Mouse (Mus musculus) CH12.LX (cell line): Measurements from ENCODE around the gene Fastk. TPM values are rescaled to one million over a fixed set of nuclear protein-coding genes. Genes with fewer than 3 reads are reported as not detected.

ENCODE experiments used
- DNase-seq: peaks from one replicate; pipeline ENCODE4 v3.0.0-alpha.2; 2013; ENCODE audit errors: extremely low read depth
- H3K27ac ChIP-seq: 2 replicates; pipeline ENCODE4 v1.5.1; 2012; ENCODE audit warnings: low read depth, mild to moderate bottlenecking, control low read depth, moderate library complexity; ENCODE audit not compliant: insufficient read depth
- H3K27me3 ChIP-seq: replicated peaks from 2 replicates; pipeline ENCODE3; 2012; ENCODE audit warnings: inconsistent platforms
- H3K36me3 ChIP-seq, 2 experiments: replicated peaks in 1 of 2; 2 replicates each; pipeline versions ENCODE3 to v1.6.1; 2012; ENCODE audit warnings: inconsistent platforms in 1 of 2, low read length in 1 of 2, mild to moderate bottlenecking in 1 of 2, mixed read lengths in 1 of 2, moderate library complexity in 1 of 2; ENCODE audit not compliant: control insufficient read depth in 1 of 2, insufficient read depth in 1 of 2
- H3K4me1 ChIP-seq, 2 experiments: 2 replicates each; pipeline ENCODE4 v1.6.1; 2012; ENCODE audit warnings: inconsistent platforms in 1 of 2, moderate library complexity in 1 of 2; ENCODE audit not compliant: insufficient read depth in 2 of 2, control insufficient read depth in 1 of 2
- H3K4me2 ChIP-seq: 2 replicates; pipeline ENCODE4 v1.6.1; 2012; ENCODE audit warnings: low read depth, mild to moderate bottlenecking, control low read depth; ENCODE audit not compliant: poor library complexity, insufficient read depth, severe bottlenecking
- H3K4me3 ChIP-seq, 3 experiments: fragments of 150-350 bp in 1 of 3; sonication (generic) in 1 of 3; replicated peaks in 1 of 3; 2 replicates each; pipeline versions ENCODE3 to v1.5.1; 2011 to 2012; ENCODE audit warnings: low read depth in 2 of 3, low read length in 2 of 3, mild to moderate bottlenecking in 2 of 3, moderate library complexity in 2 of 3, control low read depth in 1 of 3, improper control_type of control experiment in 1 of 3, inconsistent platforms in 1 of 3, mixed read lengths in 1 of 3; ENCODE audit not compliant: poor library complexity in 1 of 3
- H3K79me2 ChIP-seq: replicated peaks from 2 replicates; pipeline ENCODE4 v1.6.1; 2012; ENCODE audit warnings: mild to moderate bottlenecking, moderate library complexity; ENCODE audit not compliant: control insufficient read depth, poor library complexity, insufficient read depth, severe bottlenecking; ENCODE audit errors: extremely low read depth
- H3K9ac ChIP-seq: 2 replicates; pipeline ENCODE4 v1.6.1; 2012; ENCODE audit warnings: low read depth, mild to moderate bottlenecking, control low read depth, moderate library complexity; ENCODE audit not compliant: insufficient read depth
- H3K9me3 ChIP-seq: replicated peaks from 2 replicates; pipeline ENCODE3; 2012; ENCODE audit warnings: low read length, inconsistent platforms, mixed read lengths
- CHD2 ChIP-seq: IDR thresholded peaks from 2 replicates; pipeline ENCODE4 v1.6.1; 2011; ENCODE audit warnings: low read length, improper control_type of control experiment
- E2F4 ChIP-seq: IDR thresholded peaks from 2 replicates; pipeline ENCODE4 v1.6.1; 2011; ENCODE audit warnings: low read depth, low read length, improper control_type of control experiment; ENCODE audit not compliant: insufficient replicate concordance
- ELF1 ChIP-seq: IDR thresholded peaks from 2 replicates; pipeline ENCODE4 v1.6.1; 2014; ENCODE audit warnings: low read depth, mild to moderate bottlenecking, inconsistent platforms, low read length, improper control_type of control experiment
- EP300 ChIP-seq: IDR thresholded peaks from 2 replicates; pipeline ENCODE4 v1.6.1; 2011; ENCODE audit warnings: low read length, improper control_type of control experiment
- HCFC1 ChIP-seq: IDR thresholded peaks from 2 replicates; pipeline ENCODE4 v1.6.1; 2012; ENCODE audit warnings: low read depth, mild to moderate bottlenecking, inconsistent platforms, low read length, improper control_type of control experiment
- MAFK ChIP-seq: IDR thresholded peaks from 2 replicates; pipeline ENCODE4 v1.6.1; 2011; ENCODE audit warnings: low read length, improper control_type of control experiment; ENCODE audit not compliant: insufficient replicate concordance
- MAX ChIP-seq: IDR thresholded peaks from 2 replicates; pipeline ENCODE4 v1.6.1; 2011; ENCODE audit warnings: low read length, improper control_type of control experiment
- MEF2A ChIP-seq: IDR thresholded peaks from 2 replicates; pipeline ENCODE4 v1.6.1; 2014; ENCODE audit warnings: low read depth, mild to moderate bottlenecking, inconsistent platforms, low read length, improper control_type of control experiment, borderline replicate concordance
- MYC ChIP-seq: IDR thresholded peaks from 2 replicates; pipeline ENCODE4 v1.6.1; 2011; ENCODE audit warnings: low read depth, mild to moderate bottlenecking, improper control_type of control experiment, low read length
- NRF1 ChIP-seq: IDR thresholded peaks from 2 replicates; pipeline ENCODE4 v1.6.1; 2014; ENCODE audit warnings: low read depth, mild to moderate bottlenecking, inconsistent platforms, low read length, improper control_type of control experiment, moderate library complexity
- PAX5 ChIP-seq: IDR thresholded peaks from 2 replicates; pipeline ENCODE4 v1.6.1; 2012; ENCODE audit warnings: low read length, inconsistent platforms, mixed read lengths
- POLR2A ChIP-seq: IDR thresholded peaks from 2 replicates; pipeline ENCODE4 v1.6.1; 2011; ENCODE audit warnings: low read depth, mild to moderate bottlenecking, improper control_type of control experiment, low read length
- RAD21 ChIP-seq: IDR thresholded peaks from 2 replicates; pipeline ENCODE4 v1.6.1; 2011; ENCODE audit warnings: low read depth, mild to moderate bottlenecking, low read length, improper control_type of control experiment, moderate library complexity
- RCOR1 ChIP-seq: conservative IDR thresholded peaks from 2 replicates; pipeline ENCODE4 v1.6.1; 2012; ENCODE audit warnings: low read depth, mild to moderate bottlenecking, inconsistent platforms, low read length, improper control_type of control experiment
- SIN3A ChIP-seq: IDR thresholded peaks from 2 replicates; pipeline ENCODE4 v1.6.1; 2012; ENCODE audit warnings: low read length, improper control_type of control experiment, inconsistent platforms
- SMC3 ChIP-seq: IDR thresholded peaks from 2 replicates; pipeline ENCODE4 v1.6.1; 2011; ENCODE audit warnings: low read depth, low read length, improper control_type of control experiment
- UBTF ChIP-seq: IDR thresholded peaks from 2 replicates; pipeline ENCODE4 v1.6.1; 2012; ENCODE audit warnings: low read depth, mild to moderate bottlenecking, inconsistent platforms, low read length, improper control_type of control experiment, moderate library complexity
- ZC3H11A ChIP-seq: IDR thresholded peaks from 2 replicates; pipeline ENCODE4 v1.6.1; 2012; ENCODE audit warnings: low read depth, mild to moderate bottlenecking, inconsistent platforms, low read length, improper control_type of control experiment
- ZMIZ1 ChIP-seq: IDR thresholded peaks from 2 replicates; pipeline ENCODE4 v1.6.1; 2012; ENCODE audit warnings: low read depth, mild to moderate bottlenecking, inconsistent platforms, low read length, improper control_type of control experiment
- ZNF384 ChIP-seq: IDR thresholded peaks from 2 replicates; pipeline ENCODE4 v1.6.1; 2012; ENCODE audit warnings: low read depth, low read length, improper control_type of control experiment, inconsistent platforms
- dilution Hi-C: fragments of 300-500 bp; cut with MboI; formaldehyde crosslinking; loops from 2 replicates; pipeline ENCODE4 v1.14.3; 2020; ENCODE audit warnings: low sequenced_read_pairs; ENCODE audit not compliant: extremely low pct_unique_long_range_greater_than_20kb, extremely low pct_ligation_motif_present
- in situ Hi-C: fragments of 300-500 bp; cut with MboI; formaldehyde crosslinking; loops from 3 replicates; pipeline ENCODE4 v1.14.3; 2019; ENCODE audit warnings: low sequenced_read_pairs, low pct_ligation_motif_present, low pct_unique_long_range_greater_than_20kb, mixed read lengths
- polyA plus RNA-seq: library from polyadenylated mRNA; unstranded; fragments of >175 nt; gene quantifications from 2 replicates; pipeline ENCODE4 v1.2.1, GENCODE M21; 2012; ENCODE audit warnings: low read depth; ENCODE audit not compliant: insufficient read length
- total RNA-seq, 2 experiments: library from RNA; depleted of rRNA; stranded (reverse); fragments of 300-350 nt in 1 of 2; fragments of >200 nt in 1 of 2; gene quantifications; 2 replicates each; pipeline ENCODE4 v1.2.3; 2012 to 2014

Gene Fastk
- total and polyA plus RNA-seq, 3 experiments, result 44.8 to 88.0 (median 61.4) TPM

DNA sequence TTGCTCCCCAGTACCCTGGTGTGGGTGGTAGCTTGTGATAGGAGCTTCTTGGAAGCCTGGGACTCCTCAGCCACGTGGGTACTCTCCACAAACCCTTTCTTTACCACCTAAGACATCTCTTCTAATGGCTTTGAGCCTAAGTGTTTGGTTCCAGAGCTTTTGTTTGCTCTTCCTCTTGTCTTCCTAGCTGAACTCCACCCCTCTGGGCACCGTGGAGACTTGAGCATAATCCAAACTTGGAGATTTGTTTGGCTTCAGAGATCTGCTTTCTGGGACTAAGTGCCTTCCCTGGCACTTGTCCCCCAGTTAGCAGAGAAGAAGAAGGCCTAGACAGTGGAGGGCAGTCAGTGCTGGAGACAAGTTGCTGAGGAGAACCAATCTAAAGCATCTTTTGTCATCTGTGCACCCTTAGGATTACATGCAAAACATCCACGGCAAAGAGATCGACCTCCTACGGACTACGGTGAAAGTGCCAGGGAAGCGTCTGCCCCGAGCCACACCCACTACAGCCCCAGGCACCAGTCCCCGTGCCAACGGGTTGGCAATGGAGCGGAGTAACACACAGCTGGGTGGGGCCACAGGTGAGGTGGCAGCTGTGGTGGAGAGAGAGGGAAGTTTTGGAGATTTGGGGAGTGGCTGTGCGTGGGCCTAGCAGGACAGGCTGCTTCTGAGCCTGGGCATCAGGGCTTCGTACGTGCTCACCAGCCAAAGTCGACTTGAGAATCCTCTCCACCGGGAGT lies 47.6 kb upstream of the Fastk start:
- peaks cover 55 to 100% of the 10 kb centered on the region in 2 experiments for H3K36me3 ChIP-seq

DNA sequence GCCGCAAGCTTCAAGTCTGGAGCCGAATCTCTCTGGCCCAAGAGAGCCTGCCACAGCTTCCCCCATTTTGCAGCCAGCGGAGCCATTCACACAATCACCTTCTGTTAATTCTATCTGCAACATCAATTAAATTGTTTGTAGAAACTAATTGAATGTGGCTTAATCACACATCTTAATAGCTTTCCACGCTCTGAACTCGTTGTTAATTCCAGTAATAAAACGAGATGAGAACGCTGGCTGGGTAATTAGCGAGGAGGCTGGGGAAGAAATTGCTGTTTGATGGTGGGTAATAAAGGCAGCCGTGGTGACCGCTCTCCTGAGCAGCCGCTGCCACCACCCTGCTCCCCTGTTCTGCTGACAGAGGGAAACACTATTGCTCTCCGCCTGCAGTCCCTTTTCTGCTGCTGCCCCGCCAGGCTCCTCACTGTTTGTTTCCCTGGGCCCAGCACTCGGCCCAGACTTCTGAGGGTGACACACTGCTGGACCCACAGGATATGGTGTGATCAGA lies 45.4 kb upstream of the Fastk start:
- Histone ChIP-seq H3K36me3 (peaks cover 61 to 98% of the 10 kb centered on the region in 2 experiments), H3K27me3 (no peaks in the 10 kb centered on the region), H3K27ac (no peak overlapping the region), H3K9me3 (no peaks in the 10 kb centered on the region), H3K4me1 (no peaks in the 10 kb centered on the region), H3K4me3 (no peak overlapping the region), H3K79me2 (no peaks in the 10 kb centered on the region), H3K4me2 (no peak overlapping the region), H3K9ac (no peak overlapping the region)
- dilution Hi-C loops, result no loop called here
- in situ Hi-C loops, result no loop called here
- no peak for DNase-seq
- TF ChIP-seq UBTF (no peak), CHD2 (no peak), E2F4 (no peak), NRF1 (no peak), ZNF384 (no peak), MYC (no peak), RAD21 (no peak), ZC3H11A (no peak), MAX (no peak), ZMIZ1 (no peak), HCFC1 (no peak), POLR2A (no peak), PAX5 (no peak), MEF2A (no peak), SIN3A (no peak), MAFK (no peak), RCOR1 (no peak)

More for the DNA sequence above, 47.6 kb upstream of the Fastk start:
- Histone ChIP-seq H3K27me3 (no peaks in the 10 kb centered on the region), H3K4me1 (no peaks in the 10 kb centered on the region), H3K4me3 (no peak overlapping the region), H3K9me3 (no peaks in the 10 kb centered on the region), H3K27ac (no peak overlapping the region), H3K9ac (no peak overlapping the region), H3K79me2 (no peaks in the 10 kb centered on the region), H3K4me2 (no peak overlapping the region)
- dilution Hi-C loops, result no loop called here
- in situ Hi-C loops, result no loop called here
- no peak for DNase-seq
- no peak for TF ChIP-seq EP300
- no peak for TF ChIP-seq ELF1
- no peak for TF ChIP-seq RCOR1
- no peak for TF ChIP-seq SMC3
